Mouse (Mus musculus) spleen, adult 2 months (tissue): ENCODE measurements around the gene Pik3cd. TPM values are rescaled to one million over a fixed set of nuclear protein-coding genes. Genes with fewer than 3 reads are reported as not detected.

ENCODE experiments used
- DNase-seq, 2 experiments: peaks; one replicate each; pipeline versions ENCODE4 v3.0.0 to v3.0.0-alpha.2; 2012 to 2021; ENCODE audit warnings: low spot score in 2 of 2, low read depth in 1 of 2
- H3K27ac ChIP-seq: fragments of 200-500 bp; 2 replicates; pipeline ENCODE4 v1.5.1; 2012; ENCODE audit warnings: low read length, inconsistent platforms; ENCODE audit not compliant: insufficient read depth
- H3K27me3 ChIP-seq: fragments of 200-500 bp; 2 replicates; pipeline ENCODE4 v1.6.1; 2012; ENCODE audit warnings: mild to moderate bottlenecking, moderate library complexity, low read length, inconsistent platforms; ENCODE audit not compliant: control insufficient read depth, insufficient read depth
- H3K36me3 ChIP-seq: fragments of 200-500 bp; 2 replicates; pipeline ENCODE4 v1.6.1; 2012; ENCODE audit warnings: mild to moderate bottlenecking, low read length, inconsistent platforms; ENCODE audit not compliant: control insufficient read depth, insufficient read depth
- H3K4me1 ChIP-seq: fragments of 200-500 bp; 2 replicates; pipeline ENCODE4 v1.6.1; 2011; ENCODE audit warnings: inconsistent platforms; ENCODE audit not compliant: control insufficient read depth, insufficient read depth, insufficient read length
- H3K4me3 ChIP-seq: fragments of 200-500 bp; 2 replicates; pipeline ENCODE4 v1.5.1; 2011; ENCODE audit warnings: mild to moderate bottlenecking, inconsistent platforms; ENCODE audit not compliant: insufficient read depth, insufficient read length; ENCODE audit errors: extremely low read depth
- CTCF ChIP-seq: fragments of 200-500 bp; IDR thresholded peaks from 2 replicates; pipeline ENCODE4 v1.5.1; 2011; ENCODE audit warnings: mild to moderate bottlenecking, inconsistent platforms; ENCODE audit not compliant: insufficient read depth, insufficient read length, insufficient replicate concordance; ENCODE audit errors: extremely low read depth
- POLR2A ChIP-seq: fragments of 200-500 bp; IDR thresholded peaks from 2 replicates; pipeline ENCODE4 v1.6.1; 2011; ENCODE audit warnings: low read depth, low read length, inconsistent platforms
- WGBS: fragments of 180-500 bp; shearing (Covaris S2); methylation state at CpG from one replicate; pipeline ENCODE4 v1.1.7; 2018; 5-methylcytosine and 5-hydroxymethylcytosine counted together
- polyA plus RNA-seq: library from polyadenylated mRNA; depleted of rRNA; stranded (reverse); fragments of >200 nt; gene quantifications from 2 replicates; pipeline ENCODE4 v1.2.3, GENCODE M21; 2012

Gene Pik3cd
- polyA plus RNA-seq, 1 experiment, result 104 TPM

GRCm38 (mm10) chr4:149611376-149612044, 90.9 kb downstream of the Pik3cd start:
- WGBS, result 49% methylated on average over 10 of the region's 10 CpGs
- Histone ChIP-seq H3K4me3 (no peak overlapping the region), H3K36me3 (0 out of 2 replicates have a peak, but pooled peaks cover 1% of the 10 kb centered on the region), H3K27ac (no peak overlapping the region), H3K4me1 (no peaks in the 10 kb centered on the region), H3K27me3 (no peaks in the 10 kb centered on the region)
- TF ChIP-seq CTCF, result peak; percentile 65; the same call in 1 of the 2 replicates
- TF ChIP-seq POLR2A, result no peak
- DNase-seq, result peak in 1 of 2 experiments; percentile 20

- no peaks in the 10 kb centered on the region for H3K4me1 ChIP-seq
- 80% methylated on average over 8 of the region's 8 CpGs for WGBS
Observed at GRCm38 (mm10) chr4:149609256-149610025, 92.9 kb downstream of the Pik3cd start.

DNA sequence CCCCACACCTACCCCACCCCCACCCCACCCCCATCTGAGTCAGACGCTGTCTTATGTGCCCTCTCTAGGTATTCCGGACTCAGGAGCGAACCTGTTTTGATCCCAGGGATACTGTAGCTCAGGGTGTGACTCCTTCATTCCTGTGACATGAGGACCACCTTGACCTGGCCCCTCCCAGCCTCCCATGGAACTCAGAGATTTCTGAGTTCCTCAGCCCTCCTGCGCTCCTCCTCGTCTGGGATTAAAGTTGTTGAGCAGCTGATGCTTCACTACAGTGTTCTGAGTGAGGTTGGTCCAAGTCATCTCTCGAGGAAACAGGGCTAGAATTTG, 94.1 kb downstream of the Pik3cd start:
- Histone ChIP-seq H3K36me3 (no peaks in the 10 kb centered on the region), H3K27me3 (no peaks in the 10 kb centered on the region), H3K4me1 (no peaks in the 10 kb centered on the region), H3K27ac (no peak overlapping the region), H3K4me3 (no peak overlapping the region)
- TF ChIP-seq CTCF (no peak), POLR2A (no peak)
- no peak for DNase-seq
- 88% methylated on average over 6 of the region's 6 CpGs for WGBS

More at GRCm38 (mm10) chr4:149609256-149610025, 92.9 kb downstream of the Pik3cd start:
- no peak for TF ChIP-seq CTCF
- TF ChIP-seq POLR2A, result no peak
- Histone ChIP-seq H3K36me3 (no peaks in the 10 kb centered on the region), H3K27me3 (no peaks in the 10 kb centered on the region), H3K27ac (no peak overlapping the region), H3K4me3 (no peak overlapping the region)
- no peak for DNase-seq

DNA sequence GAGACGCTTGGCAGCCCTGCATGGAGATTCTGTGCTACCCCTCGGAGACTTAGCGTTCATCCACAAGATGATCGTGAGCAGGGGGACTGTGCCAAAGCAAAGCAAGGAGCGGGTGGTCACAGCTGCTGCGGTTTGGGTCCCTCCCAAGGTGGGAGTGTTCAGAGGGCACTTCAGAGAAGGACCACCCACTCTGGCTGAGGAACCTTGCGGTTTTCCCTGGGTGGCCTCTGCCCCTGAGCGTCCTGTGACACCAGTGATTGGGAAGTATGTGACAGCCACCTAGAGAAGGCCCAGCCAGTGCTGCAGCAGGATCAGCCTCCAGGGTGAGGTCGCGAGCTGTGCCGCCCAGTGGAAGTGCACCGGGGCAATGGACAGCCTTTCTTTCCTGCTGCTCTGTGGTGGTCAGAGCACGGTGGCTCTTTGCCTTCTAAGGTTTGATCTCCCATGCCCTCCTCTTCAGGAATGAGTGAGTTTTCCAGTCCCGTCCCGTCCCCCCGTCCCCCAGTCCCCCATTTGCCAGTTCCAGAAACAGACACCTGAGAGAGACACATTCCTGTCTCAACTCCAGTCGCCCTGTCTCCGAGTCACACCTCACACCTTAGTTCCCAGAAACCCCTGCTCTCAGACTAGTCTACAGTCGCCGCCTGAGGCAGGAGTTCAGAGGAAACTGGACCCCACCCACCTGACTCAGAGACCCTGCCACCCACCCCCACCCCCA, 94.6 kb downstream of the Pik3cd start:
- Histone ChIP-seq H3K4me1 (no peaks in the 10 kb centered on the region), H3K27me3 (no peaks in the 10 kb centered on the region), H3K36me3 (no peaks in the 10 kb centered on the region), H3K27ac (no peak overlapping the region), H3K4me3 (no peak overlapping the region)
- 49% methylated on average over 20 of the region's 20 CpGs for WGBS
- no peak for DNase-seq
- no peak for TF ChIP-seq CTCF
- no peak for TF ChIP-seq POLR2A

DNA sequence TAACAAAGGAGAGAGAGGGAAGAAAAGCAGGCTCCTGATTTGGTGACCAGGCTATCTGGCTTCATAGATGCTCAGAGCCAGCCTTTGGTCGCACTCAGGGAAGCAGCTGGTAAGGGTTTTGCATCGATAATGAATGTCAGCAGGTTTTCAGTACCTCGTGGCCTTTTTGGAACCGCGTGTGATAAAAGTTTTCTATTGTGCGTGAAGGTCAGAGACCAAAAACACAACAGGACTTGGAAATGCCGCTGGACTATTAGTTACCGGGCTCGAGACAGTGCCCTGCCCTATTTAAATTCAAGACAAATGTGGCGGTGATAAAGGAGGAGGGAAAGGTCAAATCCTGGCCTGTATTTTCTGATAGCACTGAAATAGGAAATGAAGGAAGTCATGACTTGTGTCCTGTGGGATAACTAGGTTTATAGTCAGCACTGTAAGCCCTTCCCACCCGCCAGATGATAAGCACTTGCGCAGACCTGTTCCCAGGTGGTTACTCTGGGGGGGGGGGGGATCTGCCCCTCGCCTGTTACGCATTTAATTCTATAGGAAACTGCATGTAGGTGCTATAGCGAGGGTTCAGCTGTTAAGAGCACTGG, 95.5 kb downstream of the Pik3cd start:
- TF ChIP-seq POLR2A, result no peak
- TF ChIP-seq CTCF, result no peak
- DNase-seq, result no peak
- no peak overlapping the region for H3K4me3 ChIP-seq
- no peaks in the 10 kb centered on the region for H3K27me3 ChIP-seq
- WGBS, result 77% methylated on average over 15 of the region's 15 CpGs
- H3K4me1 ChIP-seq, result no peaks in the 10 kb centered on the region
- no peak overlapping the region for H3K27ac ChIP-seq
- no peaks in the 10 kb centered on the region for H3K36me3 ChIP-seq

DNA sequence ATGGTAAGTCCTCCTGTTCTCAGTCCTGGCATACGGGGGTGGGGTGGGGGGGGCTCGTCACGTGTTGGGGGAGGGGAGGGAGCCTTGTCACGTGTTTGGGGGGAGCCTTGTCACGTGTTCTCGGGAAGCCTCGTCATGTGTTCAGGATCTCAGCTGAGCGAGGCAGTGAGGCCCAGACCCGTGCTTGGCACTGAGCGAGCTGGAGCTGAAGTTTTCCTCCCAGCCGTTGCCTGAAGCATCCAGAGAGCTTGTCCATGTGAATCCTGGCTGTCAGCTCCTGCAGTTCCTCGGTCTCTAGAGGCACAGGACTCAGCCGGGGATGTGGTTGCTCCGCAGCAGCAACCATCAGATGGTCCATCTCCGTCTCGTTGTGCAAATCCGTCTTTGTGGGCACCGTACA, 96.3 kb downstream of the Pik3cd start:
- Histone ChIP-seq H3K27ac (no peak overlapping the region), H3K4me1 (no peaks in the 10 kb centered on the region), H3K4me3 (no peak overlapping the region), H3K36me3 (no peaks in the 10 kb centered on the region), H3K27me3 (no peaks in the 10 kb centered on the region)
- 90% methylated on average over 18 of the region's 18 CpGs for WGBS
- TF ChIP-seq POLR2A (no peak), CTCF (no peak)
- no peak for DNase-seq

DNA sequence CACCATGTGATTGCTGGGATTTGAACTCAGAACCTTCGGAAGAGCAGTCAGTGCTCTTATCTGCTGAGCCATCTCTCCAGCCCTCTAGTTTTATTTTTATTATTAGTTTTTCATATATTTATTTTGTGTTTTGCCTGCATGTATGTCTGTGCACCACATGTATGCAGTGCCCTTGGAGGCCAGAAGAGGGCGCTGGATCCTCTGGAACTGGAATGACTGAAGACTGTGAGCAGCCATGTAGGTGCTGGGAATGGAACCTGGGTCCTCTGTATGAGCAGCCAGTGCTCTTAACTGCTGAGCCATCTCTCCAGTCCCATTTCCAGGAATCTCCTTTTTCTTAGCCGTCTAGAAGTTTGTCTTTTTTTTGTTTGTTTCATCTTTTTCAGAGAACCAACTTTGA, 97.9 kb downstream of the Pik3cd start:
- DNase-seq, result no peak
- no peak for TF ChIP-seq POLR2A
- Histone ChIP-seq H3K27me3 (no peaks in the 10 kb centered on the region), H3K27ac (no peak overlapping the region), H3K4me1 (no peaks in the 10 kb centered on the region), H3K4me3 (no peak overlapping the region), H3K36me3 (no peaks in the 10 kb centered on the region)
- WGBS, result 83% methylated on average over 3 of the region's 3 CpGs
